Mouse (Mus musculus): ENCODE data around the gene Ascl4. TPM values are rescaled to one million over a fixed set of nuclear protein-coding genes. Genes with fewer than 3 reads are reported as not detected.

Gene Ascl4
- polyA plus RNA-seq (2015; fragmentation: Nextera tagmentation; extraction: Ambion mirVana): 0.14 and 0.28 TPM in 2 replicates

DNA sequence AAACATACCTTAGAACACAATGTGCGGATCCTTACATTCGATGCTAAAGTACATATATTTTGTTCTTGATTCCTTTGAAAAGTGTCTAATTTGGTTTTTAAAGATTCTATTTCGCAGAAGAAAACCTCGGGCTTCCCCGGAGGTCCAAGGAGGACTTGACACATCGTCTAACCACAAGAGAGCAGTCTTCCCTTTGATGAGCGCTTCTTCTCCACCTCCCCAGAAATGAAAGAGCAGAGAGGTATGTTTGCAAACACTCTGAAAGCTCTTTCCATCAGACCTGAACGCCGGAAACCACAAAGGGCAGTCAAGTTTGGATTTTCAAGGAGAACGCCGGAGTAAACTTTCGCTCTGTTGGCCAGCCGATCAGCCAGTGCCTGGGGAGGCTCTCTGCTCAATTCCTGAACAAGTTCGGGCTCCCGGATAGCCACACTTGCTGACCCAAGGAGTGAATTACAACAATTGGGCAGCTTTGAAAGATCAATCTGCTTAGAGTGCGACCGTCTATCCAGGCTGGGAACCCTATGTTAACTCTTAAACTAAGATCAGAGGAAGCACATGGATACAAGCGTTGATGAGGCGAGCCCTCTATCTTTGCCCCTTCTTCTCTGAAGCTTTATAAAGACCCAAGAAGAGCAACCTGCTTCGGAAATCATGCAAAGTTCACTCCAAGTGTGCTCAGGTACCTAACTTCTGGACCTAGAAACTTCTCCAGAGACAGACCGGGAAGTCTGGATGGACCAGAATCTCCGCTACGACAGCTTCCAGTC is at the start of gene Ascl4:
Gene Ascl4, plus strand, starts transcription at position 6 of the 770 bp plus-strand sequence.

DNA sequence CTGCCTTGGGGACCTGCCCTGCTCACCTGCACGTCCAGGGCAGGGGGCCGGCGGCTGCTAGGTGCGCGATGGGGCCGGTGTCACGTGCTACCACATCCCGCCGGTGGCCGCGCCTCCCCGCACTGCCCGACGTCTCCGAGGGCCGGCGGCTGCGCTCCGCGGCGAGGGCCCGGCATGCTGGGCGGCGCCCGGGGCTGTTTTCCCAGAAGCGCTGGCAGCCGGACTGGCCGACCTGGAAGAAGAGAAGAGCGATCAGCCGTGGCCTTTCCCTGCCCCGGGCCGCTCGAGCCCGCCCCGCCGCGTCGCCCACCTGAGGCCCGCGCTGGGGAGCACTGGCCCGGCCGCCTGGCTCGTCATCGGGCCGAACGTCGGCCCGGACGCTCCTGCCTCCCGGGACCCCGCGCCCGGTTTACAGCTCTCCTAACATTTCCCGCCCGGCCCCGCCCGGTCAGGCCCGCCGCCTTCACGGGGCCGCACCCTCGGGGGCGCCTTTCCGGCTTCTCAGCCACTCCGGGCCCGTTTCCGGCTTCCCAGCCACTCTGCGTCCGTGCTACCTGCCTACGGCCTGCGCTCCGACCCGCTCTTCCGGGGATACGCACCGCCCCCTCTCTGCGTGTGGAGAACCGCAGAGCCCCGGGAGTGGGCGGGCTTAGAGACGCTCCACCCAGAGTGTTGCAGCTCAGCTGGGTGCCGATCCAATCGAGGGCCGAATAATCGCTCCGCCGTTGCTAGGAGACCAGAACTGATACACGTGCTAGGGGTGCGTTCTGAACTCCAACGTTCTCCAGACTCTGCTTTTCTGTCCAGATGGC is 10.8 kb upstream of the Ascl4 start, which contains the start of gene Prdm4:
Gene Prdm4, minus strand, starts transcription at position 645 of the 812 bp plus-strand sequence.

DNA sequence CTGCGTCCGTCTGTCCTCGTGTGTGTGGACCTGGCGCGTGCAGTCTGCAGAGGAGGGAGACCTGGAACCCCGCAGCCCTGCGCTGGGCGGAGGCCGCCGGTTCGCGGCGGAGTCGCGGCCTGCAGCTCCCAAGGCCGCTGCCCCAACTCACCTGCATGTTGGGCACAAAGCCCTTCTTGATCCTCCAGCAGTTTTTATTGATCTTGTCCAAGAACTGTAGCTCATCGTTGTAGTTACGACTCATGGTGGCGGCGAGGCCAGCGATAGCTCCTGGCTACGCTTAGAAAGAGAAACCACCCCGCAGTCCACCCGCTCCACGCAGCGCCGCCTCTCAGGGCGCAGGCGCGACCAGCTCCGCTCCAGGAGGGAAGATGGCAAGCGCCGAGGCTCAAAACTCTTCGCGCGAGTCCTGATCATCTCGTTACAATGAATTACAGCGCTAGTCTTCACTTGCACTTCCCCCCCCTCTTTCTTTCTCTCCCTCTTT is 30.0 kb downstream of the Ascl4 start, which contains the start of gene Rtcb:
Gene Rtcb, minus strand, starts transcription at position 360 of the 487 bp plus-strand sequence.

Other genes starting within 250 kb of the Ascl4 start
- 34.1 and 39.5 TPM in 2 replicates for gene Pwp1, start 98.2 kb upstream of the Ascl4 start, polyA plus RNA-seq (2015; fragmentation: Nextera tagmentation; extraction: Ambion mirVana)
- gene Prdm4, start 10.5 kb upstream of the Ascl4 start, polyA plus RNA-seq (2015; fragmentation: Nextera tagmentation; extraction: Ambion mirVana): 8.1 and 9.8 TPM in 2 replicates
- 109 and 137 TPM in 2 replicates for gene Rtcb, start 30.1 kb downstream of the Ascl4 start, polyA plus RNA-seq (2015; fragmentation: Nextera tagmentation; extraction: Ambion mirVana)
- gene Bpifc, start 84.2 kb downstream of the Ascl4 start, polyA plus RNA-seq (2015; fragmentation: Nextera tagmentation; extraction: Ambion mirVana): 0.22 TPM in 1 of 2 replicates, not detected in the other
- 28.0 and 37.7 TPM in 2 replicates for gene Fbxo7, start 94.3 kb downstream of the Ascl4 start, polyA plus RNA-seq (2015; fragmentation: Nextera tagmentation; extraction: Ambion mirVana)